Mouse (Mus musculus) liver, adult 2 months (tissue): ENCODE data around the gene Ndufa6. TPM values are rescaled to one million over a fixed set of nuclear protein-coding genes. Genes with fewer than 3 reads are reported as not detected.

Experiments used
- DNase-seq: peaks from one replicate; pipeline ENCODE4 v3.0.0-alpha.2; 2011; ENCODE audit warnings: low read depth, low spot score; ENCODE audit errors: extremely low read depth
- H3K27ac ChIP-seq: fragments of 200-500 bp; replicated peaks from 2 replicates; pipeline ENCODE4 v1.5.1; 2012; ENCODE audit warnings: low read depth, mild to moderate bottlenecking, control low read depth, inconsistent platforms, low read length; ENCODE audit not compliant: insufficient read depth
- H3K27me3 ChIP-seq: fragments of 200-500 bp; 2 replicates; pipeline ENCODE4 v1.6.1; 2012; ENCODE audit warnings: mild to moderate bottlenecking, moderate library complexity, low read length, inconsistent platforms; ENCODE audit not compliant: control insufficient read depth, insufficient read depth
- H3K36me3 ChIP-seq: fragments of 200-500 bp; 2 replicates; pipeline ENCODE4 v1.6.1; 2012; ENCODE audit warnings: low read length, inconsistent platforms; ENCODE audit not compliant: control insufficient read depth, insufficient read depth
- H3K4me1 ChIP-seq: fragments of 200-500 bp; 2 replicates; pipeline ENCODE4 v1.6.1; 2011; ENCODE audit warnings: low read length; ENCODE audit not compliant: control insufficient read depth, insufficient read depth
- H3K4me3 ChIP-seq: fragments of 200-500 bp; 2 replicates; pipeline ENCODE4 v1.5.1; 2011; ENCODE audit warnings: low read depth, mild to moderate bottlenecking, control low read depth, low read length, moderate library complexity; ENCODE audit not compliant: insufficient read depth
- H3K79me2 ChIP-seq: fragments of 200-500 bp; 2 replicates; pipeline ENCODE4 v1.6.1; 2012; ENCODE audit warnings: inconsistent platforms, mild to moderate bottlenecking, low read length, moderate library complexity; ENCODE audit not compliant: control insufficient read depth, insufficient read depth
- H3K9ac ChIP-seq: fragments of 200-500 bp; 2 replicates; pipeline ENCODE4 v1.6.1; 2012; ENCODE audit warnings: low read depth, mild to moderate bottlenecking, control low read depth, inconsistent platforms, low read length
- CTCF ChIP-seq: fragments of 200-500 bp; IDR thresholded peaks from 2 replicates; pipeline ENCODE4 v1.5.1; 2011; ENCODE audit warnings: low read depth, low read length, control low read depth
- POLR2A ChIP-seq: fragments of 200-500 bp; IDR thresholded peaks from 2 replicates; pipeline ENCODE4 v1.6.1; 2011; ENCODE audit warnings: low read length, control low read depth; ENCODE audit not compliant: insufficient read depth; ENCODE audit errors: extremely low read depth
- WGBS: fragments of 180-500 bp; shearing (Covaris S2); methylation state at CpG from one replicate; pipeline ENCODE4 v1.1.7; 2018; 5-methylcytosine and 5-hydroxymethylcytosine counted together
- polyA plus RNA-seq: library from polyadenylated mRNA; depleted of rRNA; stranded (reverse); fragments of >200 nt; gene quantifications from 2 replicates; pipeline ENCODE4 v1.2.3, GENCODE M21; 2012
- total RNA-seq: library from RNA; depleted of rRNA; stranded (reverse); fragments of >200 nt; gene quantifications from 2 replicates; pipeline ENCODE4 v1.2.3, GENCODE M21; 2014

The Ndufa6 gene
- total and polyA plus RNA-seq, 2 experiments, result 441 to 1,175 TPM

DNA sequence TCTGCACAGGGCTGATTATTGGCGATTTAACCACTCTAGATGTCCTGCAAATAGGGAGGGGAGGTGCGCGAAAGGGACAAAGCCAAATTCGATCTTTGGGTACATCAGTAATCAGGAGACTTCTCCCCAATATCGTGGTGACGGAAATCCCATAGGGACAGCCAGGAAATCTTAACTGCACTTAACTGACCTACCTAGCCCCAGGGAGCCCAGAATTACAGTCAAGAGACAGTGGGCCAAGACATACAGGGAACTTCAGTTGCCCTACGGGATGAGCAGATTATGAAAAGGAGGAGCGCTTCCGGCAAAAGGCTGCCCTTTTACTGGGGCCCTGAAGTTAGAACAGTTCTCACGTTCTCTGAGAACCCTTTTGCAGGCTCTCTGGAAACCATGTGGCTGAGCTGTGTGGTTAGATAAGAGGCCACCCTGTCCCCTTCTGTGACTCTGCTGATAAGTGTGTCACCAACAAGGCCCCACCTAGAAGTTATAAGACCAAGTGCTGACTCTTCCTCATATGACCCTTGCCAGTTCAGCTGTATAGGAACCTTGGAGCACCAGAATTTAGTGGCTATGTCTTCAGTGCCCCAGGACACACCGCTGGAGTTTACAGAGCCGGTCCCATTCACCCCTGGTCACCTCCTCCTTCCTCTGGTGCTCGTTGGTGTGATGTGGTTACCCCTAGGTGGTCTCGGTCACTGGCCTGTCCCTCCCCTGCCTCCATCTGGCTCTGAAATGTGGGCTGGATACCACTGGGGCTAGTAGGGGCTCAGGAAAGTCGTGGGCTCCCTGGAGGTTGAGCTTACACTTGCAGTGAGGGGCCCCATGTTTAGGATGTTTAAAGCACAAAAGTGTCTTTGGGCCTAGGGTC is 12.2 kb downstream of the Ndufa6 start:
- Histone ChIP-seq H3K4me1 (peaks cover 6% of the 10 kb centered on the region), H3K36me3 (no peaks in the 10 kb centered on the region), H3K9ac (no peak overlapping the region), H3K27ac (no peak overlapping the region), H3K4me3 (no peak overlapping the region), H3K79me2 (no peaks in the 10 kb centered on the region), H3K27me3 (no peaks in the 10 kb centered on the region)
- TF ChIP-seq CTCF (no peak), POLR2A (no peak)
- DNase-seq, result no peak
- 66% methylated on average over 15 of the region's 15 CpGs for WGBS

DNA sequence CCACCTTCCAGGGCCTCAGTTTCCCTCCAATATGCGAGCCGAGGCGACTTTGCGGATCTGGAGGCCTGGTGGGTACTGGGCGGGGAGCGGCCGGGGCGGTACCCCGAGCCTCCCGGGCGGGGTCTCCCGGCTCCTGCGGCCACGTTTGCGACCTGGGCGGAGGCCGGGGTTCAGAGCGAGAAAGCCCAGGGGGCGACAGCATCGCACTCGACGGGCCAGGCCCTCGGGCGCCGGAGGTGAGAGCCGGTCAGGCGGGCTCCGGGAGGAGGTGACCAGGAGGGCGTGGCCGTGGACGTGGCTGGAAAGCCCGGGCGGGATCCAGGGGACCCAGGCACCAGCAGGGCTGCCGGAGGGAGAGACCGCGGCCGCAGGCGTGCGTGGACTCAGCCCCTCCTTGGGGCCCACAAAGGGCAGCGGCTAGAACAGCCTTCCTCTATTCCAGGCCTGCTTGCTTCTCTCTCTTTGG is 13.1 kb downstream of the Ndufa6 start:
- no peak for DNase-seq
- Histone ChIP-seq H3K27me3 (no peaks in the 10 kb centered on the region), H3K4me3 (peak overlapping the region; percentile 51), H3K36me3 (no peaks in the 10 kb centered on the region), H3K79me2 (no peaks in the 10 kb centered on the region), H3K9ac (peak overlapping the region; percentile 63), H3K4me1 (peaks cover 4% of the 10 kb centered on the region; the same call in 1 of the 2 replicates), H3K27ac (no peak overlapping the region)
- 11% methylated on average over 40 of the region's 40 CpGs for WGBS
- no peak for TF ChIP-seq CTCF
- TF ChIP-seq POLR2A, result no peak

- Histone ChIP-seq H3K36me3 (no peaks in the 10 kb centered on the region), H3K27me3 (no peaks in the 10 kb centered on the region), H3K27ac (no peak overlapping the region), H3K4me1 (peaks cover 4% of the 10 kb centered on the region; the same call in 1 of the 2 replicates), H3K79me2 (no peaks in the 10 kb centered on the region), H3K9ac (peak overlapping the region; percentile 63), H3K4me3 (peak overlapping the region; percentile 51; the same call in 1 of the 2 replicates)
- TF ChIP-seq CTCF (no peak), POLR2A (no peak)
- 55% methylated on average over 21 of the region's 21 CpGs for WGBS
- no peak for DNase-seq
Observed at GRCm38 (mm10) chr15:82340414-82341035, 13.6 kb downstream of the Ndufa6 start.

GRCm38 (mm10) chr15:82339634-82340254 is 14.4 kb downstream of the Ndufa6 start:
- no peak for DNase-seq
- Histone ChIP-seq H3K27me3 (no peaks in the 10 kb centered on the region), H3K27ac (no peak overlapping the region), H3K36me3 (no peaks in the 10 kb centered on the region), H3K79me2 (no peaks in the 10 kb centered on the region), H3K4me3 (no peak overlapping the region), H3K9ac (no peak overlapping the region), H3K4me1 (peaks cover 4% of the 10 kb centered on the region; the same call in 1 of the 2 replicates)
- TF ChIP-seq CTCF (no peak), POLR2A (no peak)
- 77% methylated on average over 8 of the region's 8 CpGs for WGBS

- Histone ChIP-seq H3K27me3 (no peaks in the 10 kb centered on the region), H3K79me2 (no peaks in the 10 kb centered on the region), H3K27ac (no peak overlapping the region), H3K36me3 (peaks cover 3% of the 10 kb centered on the region; the same call in 1 of the 2 replicates), H3K9ac (peak overlapping the region; percentile 23; the same call in 1 of the 2 replicates), H3K4me3 (peak overlapping the region; percentile 35; the same call in 1 of the 2 replicates), H3K4me1 (peaks cover 4% of the 10 kb centered on the region; the same call in 1 of the 2 replicates)
- no peak for DNase-seq
- 52% methylated on average over 10 of the region's 10 CpGs for WGBS
- TF ChIP-seq POLR2A, result no peak
- no peak for TF ChIP-seq CTCF
Observed at GRCm38 (mm10) chr15:82339150-82339549, 15.0 kb downstream of the Ndufa6 start.
